Mouse (Mus musculus): Measurements from ENCODE around the gene Arl5a. TPM values are rescaled to one million over a fixed set of nuclear protein-coding genes. Genes with fewer than 3 reads are reported as not detected.

Arl5a gene
- polyA plus RNA-seq, 1 experiment = 8.8 TPM

DNA sequence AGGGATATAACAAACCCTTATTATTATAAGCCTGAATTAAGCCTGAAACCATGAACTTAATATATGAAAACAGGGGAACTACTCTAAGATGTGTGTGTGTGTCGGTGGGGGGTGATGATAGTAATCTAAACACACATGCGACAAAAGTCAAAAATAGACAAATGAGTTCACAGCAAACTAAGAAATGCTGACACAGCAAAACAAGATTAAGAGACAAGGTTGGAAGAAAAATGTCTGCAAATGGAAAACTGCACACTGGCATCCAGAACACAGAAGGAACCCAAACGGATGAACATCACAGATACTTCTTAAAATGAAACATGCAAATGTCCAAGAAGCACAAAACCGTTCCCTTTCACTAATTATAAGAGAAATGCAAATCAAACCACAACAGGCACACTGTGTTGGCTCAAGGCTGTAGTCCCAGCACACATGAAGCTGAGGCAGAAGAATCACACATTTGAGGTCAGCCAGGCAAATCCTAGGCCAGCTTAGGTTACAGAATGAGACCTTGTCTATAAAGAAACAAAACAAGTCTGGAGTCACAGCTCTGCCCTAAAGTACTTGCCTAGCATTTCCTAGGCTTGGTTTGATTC lies 15.8 kb upstream of the Arl5a start:
- Histone ChIP-seq H3K27me3 (ENCODE audit: control insufficient read depth, insufficient read depth, insufficient read length) (no peaks in the 10 kb centered on the region), H3K4me3 (ENCODE audit: insufficient read depth, poor library complexity, severe bottlenecking) (no peak overlapping the region), H3ac (ENCODE audit: control insufficient read depth, insufficient read length, low read depth) (no peak overlapping the region), H3K36me3 (ENCODE audit: control insufficient read depth, insufficient read depth) (no peaks in the 10 kb centered on the region), H3K79me2 (ENCODE audit: control insufficient read depth, insufficient read depth) (no peaks in the 10 kb centered on the region), H3K79me3 (ENCODE audit: low read depth) (no peaks in the 10 kb centered on the region)
- TF ChIP-seq MYOG (IDR thresholded peaks at IDR 0.05; ENCODE audit: control insufficient read depth, extremely low read depth, insufficient read length) = no peak
- no peak for TF ChIP-seq MAX (IDR thresholded peaks at IDR 0.05)
- no peak for TF ChIP-seq CEBPB (IDR thresholded peaks at IDR 0.05; ENCODE audit: low read depth)
- TF ChIP-seq FOSL1 (IDR thresholded peaks at IDR 0.05; ENCODE audit: insufficient read depth, low read length, poor library complexity, severe bottlenecking) = no peak
- TF ChIP-seq USF1 (IDR thresholded peaks at IDR 0.05; ENCODE audit: low read depth) = no peak
- no peak for TF ChIP-seq CTCF (IDR thresholded peaks at IDR 0.05; ENCODE audit: control insufficient read depth, insufficient read depth, insufficient read length)
- TF ChIP-seq MYOD1 (IDR thresholded peaks at IDR 0.05; ENCODE audit: control insufficient read depth, insufficient read length, low read depth) = no peak

GRCm38 (mm10) chr2:52438437-52438836 lies 13.7 kb upstream of the Arl5a start:
- TF ChIP-seq MYOG (IDR thresholded peaks at IDR 0.05; ENCODE audit: control insufficient read depth, extremely low read depth, insufficient read length) (no peak), MYOD1 (IDR thresholded peaks at IDR 0.05; ENCODE audit: control insufficient read depth, insufficient read length, low read depth) (no peak), MAX (IDR thresholded peaks at IDR 0.05) (no peak), USF1 (IDR thresholded peaks at IDR 0.05; ENCODE audit: low read depth) (no peak), CTCF (IDR thresholded peaks at IDR 0.05; ENCODE audit: control insufficient read depth, insufficient read depth, insufficient read length) (no peak), FOSL1 (IDR thresholded peaks at IDR 0.05; ENCODE audit: insufficient read depth, low read length, poor library complexity, severe bottlenecking) (no peak), CEBPB (IDR thresholded peaks at IDR 0.05; ENCODE audit: low read depth) (no peak)
- no peak overlapping the region for H3K4me3 ChIP-seq (ENCODE audit: insufficient read depth, poor library complexity, severe bottlenecking)
- no peak overlapping the region for H3ac ChIP-seq (ENCODE audit: control insufficient read depth, insufficient read length, low read depth)
- H3K79me3 ChIP-seq (ENCODE audit: low read depth) = no peaks in the 10 kb centered on the region
- no peaks in the 10 kb centered on the region for H3K27me3 ChIP-seq (ENCODE audit: control insufficient read depth, insufficient read depth, insufficient read length)
- H3K79me2 ChIP-seq (ENCODE audit: control insufficient read depth, insufficient read depth) = no peaks in the 10 kb centered on the region
- H3K36me3 ChIP-seq (ENCODE audit: control insufficient read depth, insufficient read depth) = no peaks in the 10 kb centered on the region

DNA sequence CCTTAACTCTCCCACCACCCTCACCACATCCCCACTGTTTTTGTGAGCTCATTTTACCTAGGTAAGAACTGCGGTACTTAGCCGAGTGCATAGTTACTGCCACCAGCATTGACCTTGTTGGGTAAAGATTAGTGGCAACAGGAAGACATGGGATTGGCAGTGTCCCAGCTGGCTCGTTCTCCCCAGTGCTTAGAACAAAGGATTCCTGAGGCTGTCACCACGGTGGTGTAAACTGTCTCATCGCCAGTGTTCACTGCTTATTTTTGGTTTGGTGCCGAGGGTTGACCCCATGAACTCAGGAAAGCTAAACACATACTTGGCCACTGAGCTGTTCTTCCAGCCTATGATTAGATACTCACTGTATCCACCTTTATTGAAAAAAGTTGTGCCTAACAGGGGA lies 13.3 kb upstream of the Arl5a start:
- H3K27me3 ChIP-seq (ENCODE audit: control insufficient read depth, insufficient read depth, insufficient read length) = no peaks in the 10 kb centered on the region
- TF ChIP-seq CTCF (IDR thresholded peaks at IDR 0.05; ENCODE audit: control insufficient read depth, insufficient read depth, insufficient read length) = no peak
- no peak for TF ChIP-seq MYOG (IDR thresholded peaks at IDR 0.05; ENCODE audit: control insufficient read depth, extremely low read depth, insufficient read length)
- peak; percentile 12 for TF ChIP-seq FOSL1 (IDR thresholded peaks at IDR 0.05; ENCODE audit: insufficient read depth, low read length, poor library complexity, severe bottlenecking)
- TF ChIP-seq USF1 (IDR thresholded peaks at IDR 0.05; ENCODE audit: low read depth) = no peak
- no peak overlapping the region for H3K4me3 ChIP-seq (ENCODE audit: insufficient read depth, poor library complexity, severe bottlenecking)
- H3K36me3 ChIP-seq (ENCODE audit: control insufficient read depth, insufficient read depth) = no peaks in the 10 kb centered on the region
- no peak overlapping the region for H3ac ChIP-seq (ENCODE audit: control insufficient read depth, insufficient read length, low read depth)
- H3K79me2 ChIP-seq (ENCODE audit: control insufficient read depth, insufficient read depth) = no peaks in the 10 kb centered on the region
- H3K79me3 ChIP-seq (ENCODE audit: low read depth) = no peaks in the 10 kb centered on the region

- no peaks in the 10 kb centered on the region for H3K79me2 ChIP-seq (ENCODE audit: control insufficient read depth, insufficient read depth)
- H3ac ChIP-seq (ENCODE audit: control insufficient read depth, insufficient read length, low read depth) = no peak overlapping the region
- no peak overlapping the region for H3K4me3 ChIP-seq (ENCODE audit: insufficient read depth, poor library complexity, severe bottlenecking)
- no peaks in the 10 kb centered on the region for H3K36me3 ChIP-seq (ENCODE audit: control insufficient read depth, insufficient read depth)
- no peaks in the 10 kb centered on the region for H3K27me3 ChIP-seq (ENCODE audit: control insufficient read depth, insufficient read depth, insufficient read length)
- H3K79me3 ChIP-seq (ENCODE audit: low read depth) = no peaks in the 10 kb centered on the region
- no peak for TF ChIP-seq FOSL1 (IDR thresholded peaks at IDR 0.05; ENCODE audit: insufficient read depth, low read length, poor library complexity, severe bottlenecking)
- no peak for TF ChIP-seq MYOD1 (IDR thresholded peaks at IDR 0.05; ENCODE audit: control insufficient read depth, insufficient read length, low read depth)
- TF ChIP-seq CEBPB (IDR thresholded peaks at IDR 0.05; ENCODE audit: low read depth) = no peak
- no peak for TF ChIP-seq MAX (IDR thresholded peaks at IDR 0.05)
- no peak for TF ChIP-seq USF1 (IDR thresholded peaks at IDR 0.05; ENCODE audit: low read depth)
- TF ChIP-seq CTCF (IDR thresholded peaks at IDR 0.05; ENCODE audit: control insufficient read depth, insufficient read depth, insufficient read length) = no peak
- no peak for TF ChIP-seq MYOG (IDR thresholded peaks at IDR 0.05; ENCODE audit: control insufficient read depth, extremely low read depth, insufficient read length)
Measured at GRCm38 (mm10) chr2:52435919-52436632, 11.4 kb upstream of the Arl5a start.

DNA sequence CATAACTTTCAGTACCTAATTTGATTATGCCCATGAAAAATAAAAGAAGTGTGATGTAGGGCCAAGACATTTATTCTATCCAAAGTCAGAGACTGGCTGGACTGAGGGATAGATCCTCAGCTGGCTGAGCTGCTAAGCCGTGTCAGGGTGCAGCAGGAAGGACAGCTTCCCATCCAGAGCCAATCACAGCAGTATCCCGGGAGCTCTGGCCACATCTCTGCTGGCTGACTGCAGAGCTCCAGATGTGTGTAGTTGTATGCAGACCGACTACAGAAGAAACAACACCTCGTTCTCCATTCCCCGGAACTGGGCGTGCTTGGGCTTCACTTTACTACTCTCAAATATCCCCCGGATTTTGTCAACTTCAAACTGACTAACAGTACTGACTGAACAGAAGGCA lies 8.7 kb upstream of the Arl5a start:
- H3K79me3 ChIP-seq (ENCODE audit: low read depth) = no peaks in the 10 kb centered on the region
- no peak overlapping the region for H3K4me3 ChIP-seq (ENCODE audit: insufficient read depth, poor library complexity, severe bottlenecking)
- TF ChIP-seq CEBPB (IDR thresholded peaks at IDR 0.05; ENCODE audit: low read depth) (no peak), CTCF (IDR thresholded peaks at IDR 0.05; ENCODE audit: control insufficient read depth, insufficient read depth, insufficient read length) (no peak), FOSL1 (IDR thresholded peaks at IDR 0.05; ENCODE audit: insufficient read depth, low read length, poor library complexity, severe bottlenecking) (no peak), USF1 (IDR thresholded peaks at IDR 0.05; ENCODE audit: low read depth) (no peak), MYOD1 (IDR thresholded peaks at IDR 0.05; ENCODE audit: control insufficient read depth, insufficient read length, low read depth) (no peak), MAX (IDR thresholded peaks at IDR 0.05) (no peak), MYOG (IDR thresholded peaks at IDR 0.05; ENCODE audit: control insufficient read depth, extremely low read depth, insufficient read length) (no peak)
- H3K79me2 ChIP-seq (ENCODE audit: control insufficient read depth, insufficient read depth) = no peaks in the 10 kb centered on the region
- no peak overlapping the region for H3ac ChIP-seq (ENCODE audit: control insufficient read depth, insufficient read length, low read depth)
- no peaks in the 10 kb centered on the region for H3K36me3 ChIP-seq (ENCODE audit: control insufficient read depth, insufficient read depth)
- no peaks in the 10 kb centered on the region for H3K27me3 ChIP-seq (ENCODE audit: control insufficient read depth, insufficient read depth, insufficient read length)

All from C2C12 (cell line).